Mouse (Mus musculus): Measurements from ENCODE around the gene Chm. TPM values are rescaled to one million over a fixed set of nuclear protein-coding genes. Genes with fewer than 3 reads are reported as not detected.

Gene Chm
- 4.6 and 4.9 TPM in 2 replicates for polyA plus RNA-seq (2015; fragmentation: Nextera tagmentation; extraction: Ambion mirVana)

DNA sequence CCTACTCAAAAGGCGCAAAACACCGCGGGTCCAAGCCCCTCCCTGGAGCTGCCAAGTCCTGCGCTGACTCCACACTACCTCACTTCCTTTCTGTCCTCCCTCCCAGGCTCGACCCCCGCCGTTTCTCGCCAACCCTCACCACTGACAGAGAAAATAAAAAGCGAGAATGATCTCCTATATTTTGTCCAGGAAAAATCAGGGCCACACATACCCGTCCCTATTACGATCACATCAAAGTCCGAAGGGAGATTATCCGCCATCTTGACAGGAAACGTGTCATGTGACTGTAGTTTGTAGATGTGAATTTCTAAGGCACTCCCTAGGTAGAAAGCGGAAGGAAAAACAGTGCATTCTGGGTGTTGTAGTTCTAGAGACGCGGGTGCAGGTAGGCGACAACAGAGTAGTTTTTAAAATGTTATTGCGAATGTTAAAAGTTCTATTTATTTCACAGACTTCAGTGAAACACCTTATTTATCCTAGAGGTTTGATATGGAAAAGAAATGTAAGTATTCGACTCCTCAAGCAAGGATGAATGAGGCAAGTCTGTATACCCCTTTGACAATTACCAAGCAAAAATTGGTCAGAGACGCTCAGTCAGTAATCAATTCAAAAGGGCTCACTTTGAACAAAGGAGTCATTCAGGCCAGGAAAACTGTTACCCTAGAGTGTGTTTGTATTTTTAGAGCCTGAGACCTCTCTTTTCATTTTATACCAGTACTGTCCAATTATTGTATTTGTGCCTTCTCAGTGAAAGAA, at the start of gene Chm:
Gene Chm, minus strand, starts transcription at position 288 of the 756 bp plus-strand sequence.

MicroRNAs encoded within 50 kb of the gene (microRNA counts, 519-probe panel; counts per million panel counts)
- microRNA mmu-miR-361, result 2,439 counts per million, percentile 68 among the panel's probes with 10 or more counts

Small RNAs within 50 kb of the gene (microRNA-seq; reads per million reads assigned to microRNA genes)
- 1,002 to 1,214 reads per million in 2 experiments for gene Mir361

Other genes starting within 250 kb of the Chm start
- 0.69 and 0.73 TPM in 2 replicates for gene Dach2, start 112.0 kb upstream of the Chm start, polyA plus RNA-seq (2015; fragmentation: Nextera tagmentation; extraction: Ambion mirVana)

Data from skeletal muscle tissue, postnatal 0 days (tissue).